Mouse (Mus musculus) T-helper 2 cell (primary cell): ENCODE measurements around the gene Nsun7.

Experiments
- in situ Hi-C: fragments of 300-600 bp; cut with MboI, MseI; formaldehyde crosslinking; loops from one replicate; pipeline ENCODE4 v1.15.1; 2025; ENCODE audit warnings: high pct_unique_total_duplicates

Gene Nsun7

GRCm38 (mm10) chr5:66279650-66280049 is 20.0 kb downstream of the Nsun7 start:
- in situ Hi-C loops = no loop called here

- in situ Hi-C loops = no loop called here
Observed at GRCm38 (mm10) chr5:66280742-66281141, 21.0 kb downstream of the Nsun7 start.

DNA sequence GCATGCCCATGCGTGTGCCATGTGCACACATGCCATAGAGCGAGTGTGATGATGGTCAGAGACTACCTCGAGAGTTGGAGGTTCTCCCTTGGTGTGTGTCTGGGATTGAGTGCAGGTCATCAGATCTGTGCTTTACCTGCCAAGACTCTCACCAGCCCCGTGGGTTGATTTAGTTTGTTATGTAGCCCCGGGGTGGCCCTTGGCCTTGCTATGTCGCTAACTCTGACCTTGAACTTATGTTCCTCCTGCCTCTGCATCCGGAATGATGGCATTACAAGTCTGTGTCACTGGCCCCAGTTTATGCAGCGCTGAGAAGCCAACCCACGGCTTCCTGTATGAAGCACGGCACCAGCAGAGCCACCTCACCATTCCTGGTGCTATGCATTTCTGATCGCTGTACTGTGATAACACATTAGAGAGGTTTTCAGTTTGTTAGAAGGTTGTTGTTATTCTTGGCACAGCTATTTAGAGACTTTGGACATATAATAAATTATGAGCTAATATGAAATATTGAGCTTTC is 34.5 kb downstream of the Nsun7 start:
- in situ Hi-C loops = no loop called here

DNA sequence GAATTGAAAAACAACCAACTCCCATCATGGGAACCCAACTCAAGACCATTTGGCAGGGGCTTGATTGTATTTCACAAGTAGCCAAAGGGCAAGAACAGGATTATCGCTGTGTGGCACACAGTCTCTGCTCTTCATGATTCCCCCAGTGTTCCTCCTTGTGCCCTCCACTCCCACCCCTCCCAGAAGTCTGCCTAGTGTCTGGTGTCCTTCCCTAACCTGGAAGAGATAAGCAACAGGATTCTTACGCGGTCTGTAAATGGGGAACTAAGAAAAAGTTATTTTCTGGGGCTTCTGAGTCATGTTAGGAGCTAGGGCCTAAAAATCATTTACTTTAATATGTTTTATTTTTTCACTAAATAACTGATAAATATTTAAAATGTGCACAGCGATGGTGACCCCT is 35.3 kb downstream of the Nsun7 start:
- in situ Hi-C loops = no loop called here

GRCm38 (mm10) chr5:66296116-66296515 is 36.4 kb downstream of the Nsun7 start:
- in situ Hi-C loops = no loop called here

- in situ Hi-C loops = no loop called here
Observed at GRCm38 (mm10) chr5:66298856-66299255, 39.2 kb downstream of the Nsun7 start.

DNA sequence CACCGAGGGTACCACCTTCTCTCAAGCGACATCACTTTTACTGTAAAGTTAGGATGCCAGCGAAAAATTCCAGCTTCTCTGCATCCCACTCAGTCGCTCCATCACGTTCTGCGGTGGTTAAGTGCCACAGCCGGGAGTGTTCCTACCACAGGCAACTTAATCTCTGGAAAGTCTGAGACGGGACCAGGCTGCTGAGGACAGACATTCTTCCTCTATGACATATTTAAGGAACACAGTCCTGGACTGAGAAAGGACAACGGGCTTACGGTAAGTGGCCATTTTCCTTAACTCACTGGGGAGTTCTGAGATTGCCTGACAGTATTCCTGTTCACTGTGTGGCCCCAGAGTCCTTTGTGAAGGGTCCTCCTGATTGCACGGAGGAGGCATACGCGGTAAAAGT is 40.9 kb downstream of the Nsun7 start:
- in situ Hi-C loops = no loop called here

- in situ Hi-C loops = no loop called here
Observed at GRCm38 (mm10) chr5:66302085-66302815, 42.6 kb downstream of the Nsun7 start.

DNA sequence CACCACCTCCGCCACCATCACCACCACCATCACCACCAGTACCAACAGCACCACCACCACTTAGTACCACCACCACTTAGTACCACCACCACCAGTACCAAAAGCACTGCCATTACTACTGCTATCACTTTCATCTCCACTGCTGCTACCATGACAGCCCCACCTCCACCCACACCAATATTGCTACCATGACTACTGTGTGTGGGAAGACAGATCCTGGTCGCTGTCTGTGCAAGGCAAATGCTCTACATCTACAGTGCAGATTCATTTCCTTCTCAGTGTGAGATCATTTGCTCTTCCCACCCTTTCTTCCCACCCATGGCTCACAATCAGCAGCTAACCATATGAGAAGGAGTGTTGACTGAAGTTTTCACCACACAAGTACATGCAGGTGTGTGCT is 43.2 kb downstream of the Nsun7 start:
- in situ Hi-C loops = no loop called here

- in situ Hi-C loops = no loop called here
Observed at GRCm38 (mm10) chr5:66304300-66305067, 44.8 kb downstream of the Nsun7 start.

DNA sequence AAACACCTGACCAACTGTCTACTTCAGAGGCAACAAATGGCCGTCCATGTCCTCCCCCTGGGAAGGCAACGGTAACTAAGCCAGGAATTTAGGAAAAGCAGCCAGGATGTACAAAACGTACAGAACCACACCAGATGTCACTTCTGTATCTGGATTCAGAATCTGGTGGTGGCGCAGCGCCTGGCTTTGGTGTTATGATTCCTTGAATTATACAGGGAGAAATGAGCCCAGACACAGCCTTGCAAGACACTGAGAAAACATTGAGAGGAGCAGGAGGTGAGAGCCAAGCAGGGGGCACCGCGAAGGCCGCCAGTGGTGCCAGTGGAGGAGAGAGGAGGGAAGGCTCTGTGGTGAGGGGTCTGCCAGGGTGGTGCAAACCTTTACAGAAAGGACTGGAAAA is 45.8 kb downstream of the Nsun7 start:
- in situ Hi-C loops = no loop called here

DNA sequence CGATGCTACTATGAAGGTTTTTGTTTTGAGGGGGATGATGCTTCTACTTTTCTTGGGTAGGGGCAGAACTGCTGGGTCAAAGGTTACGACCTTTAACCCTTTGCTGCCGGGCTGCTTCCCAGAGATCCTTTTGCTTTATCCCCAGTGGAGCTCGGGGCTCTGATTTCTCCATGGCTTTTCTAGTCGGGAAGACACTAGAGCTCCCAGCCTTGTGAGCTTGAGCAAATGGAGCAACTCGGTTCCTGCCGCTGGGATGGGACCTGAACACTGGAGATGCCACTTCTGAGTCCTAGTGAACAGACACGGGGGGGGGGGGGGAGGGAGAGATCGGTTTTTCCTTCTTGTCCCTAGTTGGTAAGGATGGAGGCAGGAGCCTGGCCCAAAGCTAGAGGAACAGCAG is 50.6 kb downstream of the Nsun7 start:
- in situ Hi-C loops = no loop called here

- in situ Hi-C loops = no loop called here
Observed at GRCm38 (mm10) chr5:66310806-66311205, 51.1 kb downstream of the Nsun7 start.

DNA sequence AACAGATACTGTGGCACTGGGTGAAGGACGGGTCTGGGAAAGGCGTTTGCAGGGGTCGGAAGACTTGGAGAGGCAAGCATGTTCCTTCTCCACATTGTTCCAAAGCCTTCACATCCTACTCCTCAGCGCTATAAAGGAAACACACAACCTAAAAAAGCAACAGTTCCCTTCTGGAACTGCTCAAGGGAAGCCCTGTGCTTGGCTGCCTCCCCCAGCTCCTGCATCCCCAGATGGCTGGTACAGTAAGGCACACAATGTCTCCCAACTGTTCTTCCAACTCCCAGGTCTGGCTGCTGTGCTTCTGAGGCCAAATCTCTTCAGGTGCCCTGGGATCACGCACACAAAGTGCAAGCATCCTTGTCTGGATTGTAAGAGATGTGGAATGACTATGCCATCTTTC is 56.1 kb downstream of the Nsun7 start:
- in situ Hi-C loops = no loop called here

DNA sequence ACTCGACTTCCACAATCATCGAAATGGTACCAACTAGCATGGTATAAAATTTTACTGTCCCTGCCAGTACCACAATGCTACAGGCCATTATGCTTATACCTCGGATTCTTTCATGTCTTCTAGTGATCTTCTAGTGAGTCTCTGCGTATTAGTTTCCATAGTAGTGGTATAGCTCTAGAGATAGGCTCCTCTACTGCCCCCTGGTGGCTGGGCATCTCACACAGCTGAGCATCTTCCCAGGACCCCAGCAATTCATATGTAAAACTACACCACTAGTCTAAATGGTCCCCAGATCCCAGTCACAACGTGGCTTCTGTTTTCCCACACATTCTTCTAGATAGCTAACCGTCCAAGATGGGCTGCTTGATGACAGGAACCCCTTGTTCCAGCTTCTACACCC is 59.6 kb downstream of the Nsun7 start:
- in situ Hi-C loops = no loop called here

GRCm38 (mm10) chr5:66319827-66320404 is 60.2 kb downstream of the Nsun7 start:
- in situ Hi-C loops = no loop called here

DNA sequence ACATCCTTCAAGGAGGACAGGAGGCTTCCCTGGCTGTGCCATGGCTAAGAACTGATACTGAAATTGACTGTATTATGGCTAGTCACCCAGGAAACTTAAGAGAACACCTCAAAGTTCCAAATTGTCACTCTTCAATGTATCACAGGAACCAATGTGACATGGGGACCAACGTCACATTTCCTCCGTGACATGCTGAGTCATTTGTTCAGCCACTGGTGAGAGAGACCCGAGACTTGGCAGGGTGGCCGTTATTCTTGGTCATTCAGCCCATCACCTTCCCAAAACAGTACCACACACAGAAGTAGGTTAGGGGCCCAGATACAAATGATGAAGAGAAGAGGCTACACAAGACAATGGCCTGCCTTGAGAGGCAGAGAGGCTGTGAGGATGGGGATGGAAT is 63.4 kb downstream of the Nsun7 start:
- in situ Hi-C loops = no loop called here

- in situ Hi-C loops = no loop called here
Observed at GRCm38 (mm10) chr5:66323603-66324002, 63.9 kb downstream of the Nsun7 start.

DNA sequence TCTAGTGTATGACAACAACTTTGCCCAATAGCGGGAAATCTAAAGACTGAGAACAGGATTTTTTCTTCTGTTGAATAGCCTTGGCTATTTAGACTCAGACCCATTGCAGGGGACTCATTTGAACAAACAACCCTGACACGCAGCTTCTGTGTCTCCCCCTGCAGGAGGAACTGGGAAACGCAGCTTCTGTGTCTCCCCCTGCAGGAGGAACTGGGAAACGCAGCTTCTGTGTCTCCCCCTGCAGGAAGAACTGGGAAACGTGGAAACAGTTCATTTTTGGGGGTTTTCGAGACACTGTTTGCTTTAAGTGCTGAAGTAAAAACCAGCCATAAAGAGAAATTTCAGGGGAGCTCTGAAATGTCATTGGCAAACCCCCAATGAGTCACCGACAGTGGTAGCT is 66.7 kb downstream of the Nsun7 start:
- in situ Hi-C loops = no loop called here

DNA sequence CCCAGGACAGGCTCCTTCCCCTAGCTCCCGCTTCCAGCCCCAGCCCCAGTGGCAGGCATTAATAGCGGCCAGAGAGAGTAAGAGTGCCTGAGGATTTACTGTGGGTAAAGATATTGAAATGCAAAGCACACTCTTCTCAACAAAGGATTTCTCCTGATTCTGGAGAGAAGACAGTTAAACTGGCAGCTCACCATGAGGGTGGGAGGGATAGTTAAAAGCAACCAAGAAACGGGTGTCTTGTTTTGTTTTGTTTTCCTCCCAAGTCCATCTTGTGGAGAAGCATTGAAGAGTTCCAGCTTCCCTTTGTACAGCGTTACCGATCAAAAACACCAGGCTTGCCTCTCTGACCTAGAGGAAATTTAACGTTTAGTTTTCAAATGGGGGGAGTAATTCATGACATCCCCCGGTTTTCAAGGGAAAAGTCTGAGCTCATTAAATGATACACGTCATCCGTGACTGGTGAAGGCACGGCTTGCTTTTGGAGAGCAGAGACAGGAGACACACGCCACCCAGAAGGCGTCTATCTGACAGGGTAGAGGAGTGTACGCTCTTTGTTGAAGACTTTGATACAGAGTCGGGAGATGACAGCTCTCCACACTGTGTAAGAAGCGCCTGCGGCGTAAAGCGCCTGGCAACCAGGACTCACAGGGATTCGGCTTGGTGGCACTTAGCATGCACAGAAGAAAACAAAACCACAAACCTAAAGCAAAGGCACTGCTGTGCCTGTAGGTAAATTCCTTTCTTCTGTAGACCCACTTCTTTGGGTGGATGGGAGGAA is 68.4 kb downstream of the Nsun7 start:
- in situ Hi-C loops = no loop called here

- in situ Hi-C loops = no loop called here
Observed at GRCm38 (mm10) chr5:66328766-66329165, 69.1 kb downstream of the Nsun7 start.

GRCm38 (mm10) chr5:66330806-66331205 is 71.1 kb downstream of the Nsun7 start:
- in situ Hi-C loops = no loop called here
